Mouse (Mus musculus): ENCODE measurements at regions not wholly inside any gene's neighbourhood (a gene's known extent, or its start where the extent isn't known, plus 50 kb on each side); places are given as distances from the start of the nearest gene placed in this dataset.

DNA sequence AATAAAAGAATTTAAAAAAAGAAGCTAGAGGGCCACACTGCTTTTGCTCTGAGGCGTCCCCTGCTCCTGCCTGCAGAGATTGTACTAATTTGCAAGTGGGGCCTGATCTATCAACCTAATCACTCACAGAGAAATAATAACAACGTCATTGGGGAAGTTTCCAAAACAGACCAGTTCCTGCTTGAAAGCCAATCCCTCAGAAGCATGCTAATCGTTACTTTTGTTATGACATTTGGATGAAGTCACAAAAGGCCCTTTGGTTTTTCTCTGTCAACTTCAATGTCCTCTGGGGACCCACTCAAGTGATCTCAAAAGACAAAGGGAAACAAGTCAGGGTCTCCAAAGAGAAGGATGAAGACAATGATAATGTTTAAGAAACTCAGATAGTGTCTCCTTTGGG, 72.2 kb upstream of the Srd5a3 start:
- peaks cover 5% of the 10 kb centered on the region; the same call in 1 of the 2 replicates for H3K4me1 ChIP-seq (ENCODE audit: control insufficient read depth, insufficient read depth)
- no peaks in the 10 kb centered on the region for H3K9me3 ChIP-seq (replicated peaks; ENCODE audit: control insufficient read depth, low read length)
- no peak overlapping the region for H3K27ac ChIP-seq (ENCODE audit: low read depth)
- ATAC-seq (ENCODE audit: insufficient read depth, low read depth), result no peak
- H3K36me3 ChIP-seq (replicated peaks; ENCODE audit: control insufficient read depth, insufficient read depth, low read length), result no peaks in the 10 kb centered on the region
- H3K27me3 ChIP-seq (ENCODE audit: control insufficient read depth, insufficient read depth, low read length), result no peaks in the 10 kb centered on the region
- no peak overlapping the region for H3K4me2 ChIP-seq (ENCODE audit: low read depth, low read length)
- H3K9ac ChIP-seq (replicated peaks; ENCODE audit: low read depth, low read length), result no peak overlapping the region
- WGBS, result 50% methylated on average over 3 of the region's 3 CpGs
- DNase-seq (ENCODE audit: low spot score), result no peak
- TF ChIP-seq CTCF (IDR thresholded peaks at IDR 0.05; ENCODE audit: low read depth) (no peak), EP300 (IDR thresholded peaks at IDR 0.05; ENCODE audit: low read depth) (no peak)
- no peak overlapping the region for H3K4me3 ChIP-seq (ENCODE audit: low read depth, low read length)

DNA sequence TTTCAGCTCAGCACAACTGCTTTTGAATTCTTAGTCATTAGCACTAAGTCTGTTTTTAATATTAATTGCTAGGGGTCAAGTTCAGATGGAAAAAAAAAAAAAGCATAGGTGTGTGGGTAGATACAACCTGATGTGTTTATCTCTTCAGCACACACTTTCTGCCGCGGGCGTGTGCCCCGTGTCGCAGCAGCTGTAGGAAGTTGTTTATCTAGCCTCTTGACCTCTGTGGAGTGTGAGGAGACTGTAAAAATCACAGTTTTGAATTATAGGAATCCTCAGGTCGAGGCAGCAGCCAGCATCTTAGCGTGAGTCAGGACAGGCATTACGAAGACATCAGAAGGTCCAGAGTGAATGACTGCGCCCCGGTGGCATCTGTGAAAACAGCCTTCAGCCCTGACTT, 72.8 kb upstream of the Srd5a3 start:
- no peak for TF ChIP-seq CTCF (IDR thresholded peaks at IDR 0.05; ENCODE audit: low read depth)
- no peak for TF ChIP-seq EP300 (IDR thresholded peaks at IDR 0.05; ENCODE audit: low read depth)
- no peaks in the 10 kb centered on the region for H3K27me3 ChIP-seq (ENCODE audit: control insufficient read depth, insufficient read depth, low read length)
- H3K9me3 ChIP-seq (replicated peaks; ENCODE audit: control insufficient read depth, low read length), result no peaks in the 10 kb centered on the region
- H3K9ac ChIP-seq (replicated peaks; ENCODE audit: low read depth, low read length), result no peak overlapping the region
- peaks cover 5% of the 10 kb centered on the region; the same call in 1 of the 2 replicates for H3K4me1 ChIP-seq (ENCODE audit: control insufficient read depth, insufficient read depth)
- H3K27ac ChIP-seq (ENCODE audit: low read depth), result no peak overlapping the region
- H3K36me3 ChIP-seq (replicated peaks; ENCODE audit: control insufficient read depth, insufficient read depth, low read length), result no peaks in the 10 kb centered on the region
- no peak for DNase-seq (ENCODE audit: low spot score)
- ATAC-seq (ENCODE audit: insufficient read depth, low read depth), result no peak
- H3K4me3 ChIP-seq (ENCODE audit: low read depth, low read length), result no peak overlapping the region
- WGBS, result 17% methylated on average over 10 of the region's 10 CpGs
- H3K4me2 ChIP-seq (ENCODE audit: low read depth, low read length), result no peak overlapping the region

DNA sequence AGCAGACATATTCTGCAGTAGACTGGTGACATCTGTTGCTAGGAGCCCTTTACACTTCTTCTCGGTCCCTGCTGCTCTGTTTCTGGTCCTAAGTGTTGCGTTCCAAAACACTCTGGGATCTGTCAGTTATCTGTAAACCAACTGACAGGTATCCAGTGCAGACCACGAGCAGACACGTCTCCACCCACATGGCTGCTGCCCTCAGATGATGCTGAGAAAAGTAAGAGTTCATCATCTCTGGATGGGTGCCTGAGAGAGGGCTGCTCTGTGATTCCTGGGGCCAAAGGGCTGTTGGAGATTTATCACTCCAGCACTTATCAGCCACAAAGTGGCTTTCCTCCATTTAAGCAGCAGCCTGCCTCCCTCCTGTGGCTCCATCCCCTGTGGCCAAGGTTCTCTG, 74.3 kb upstream of the Srd5a3 start:
- H3K9me3 ChIP-seq (replicated peaks; ENCODE audit: control insufficient read depth, low read length), result no peaks in the 10 kb centered on the region
- H3K27me3 ChIP-seq (ENCODE audit: control insufficient read depth, insufficient read depth, low read length), result no peaks in the 10 kb centered on the region
- no peak overlapping the region for H3K27ac ChIP-seq (ENCODE audit: low read depth)
- 17% methylated on average over 4 of the region's 4 CpGs for WGBS
- H3K36me3 ChIP-seq (replicated peaks; ENCODE audit: control insufficient read depth, insufficient read depth, low read length), result no peaks in the 10 kb centered on the region
- ATAC-seq (ENCODE audit: insufficient read depth, low read depth), result no peak
- peaks cover 5% of the 10 kb centered on the region; the same call in 1 of the 2 replicates for H3K4me1 ChIP-seq (ENCODE audit: control insufficient read depth, insufficient read depth)
- TF ChIP-seq EP300 (IDR thresholded peaks at IDR 0.05; ENCODE audit: low read depth), result no peak
- TF ChIP-seq CTCF (IDR thresholded peaks at IDR 0.05; ENCODE audit: low read depth), result no peak
- H3K4me2 ChIP-seq (ENCODE audit: low read depth, low read length), result no peak overlapping the region
- no peak for DNase-seq (ENCODE audit: low spot score)
- H3K9ac ChIP-seq (replicated peaks; ENCODE audit: low read depth, low read length), result no peak overlapping the region
- H3K4me3 ChIP-seq (ENCODE audit: low read depth, low read length), result no peak overlapping the region

DNA sequence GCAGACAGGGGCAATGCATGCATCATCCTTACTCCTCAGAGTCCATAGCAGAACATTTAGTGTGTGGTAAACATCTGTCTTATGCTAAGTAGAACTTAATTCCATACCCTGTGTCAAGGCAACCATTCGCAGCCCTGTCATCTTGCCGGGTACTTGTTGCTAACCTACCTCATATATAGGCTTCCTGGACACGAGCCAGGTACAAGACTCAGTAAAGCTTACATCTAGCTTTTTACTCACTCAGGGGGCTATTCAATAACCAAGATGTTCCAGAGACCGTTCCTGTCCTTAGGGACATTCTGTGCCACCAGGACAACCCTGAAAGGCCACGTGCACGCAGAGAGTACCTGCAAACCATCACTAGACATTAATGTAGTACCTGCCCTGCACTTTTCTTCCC, 74.8 kb upstream of the Srd5a3 start:
- TF ChIP-seq CTCF (IDR thresholded peaks at IDR 0.05; ENCODE audit: low read depth) (no peak), EP300 (IDR thresholded peaks at IDR 0.05; ENCODE audit: low read depth) (no peak)

DNA sequence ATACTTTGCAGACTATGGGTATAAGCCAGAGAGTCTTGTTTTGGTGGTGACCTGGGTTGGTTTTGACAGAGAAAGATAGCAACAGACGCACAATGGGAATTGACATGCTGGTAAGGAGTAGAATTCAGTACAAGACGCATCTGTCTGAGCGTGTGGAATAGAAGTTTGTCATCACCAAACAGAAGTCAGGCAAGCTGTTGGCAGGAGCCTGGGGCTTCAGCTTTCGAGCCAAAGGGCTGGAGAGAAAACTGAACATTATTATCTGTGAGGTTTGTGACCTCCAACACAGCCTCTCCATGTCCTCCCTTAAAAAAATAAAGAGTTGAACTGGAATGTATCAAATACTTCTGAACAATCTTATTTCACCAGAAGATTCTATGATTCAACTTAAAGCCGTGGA, 75.4 kb upstream of the Srd5a3 start:
- Histone ChIP-seq H3K4me3 (ENCODE audit: low read depth, low read length) (no peak overlapping the region), H3K27me3 (ENCODE audit: control insufficient read depth, insufficient read depth, low read length) (no peaks in the 10 kb centered on the region), H3K4me2 (ENCODE audit: low read depth, low read length) (no peak overlapping the region), H3K9me3 (replicated peaks; ENCODE audit: control insufficient read depth, low read length) (no peaks in the 10 kb centered on the region), H3K36me3 (replicated peaks; ENCODE audit: control insufficient read depth, insufficient read depth, low read length) (no peaks in the 10 kb centered on the region), H3K27ac (ENCODE audit: low read depth) (no peak overlapping the region), H3K9ac (replicated peaks; ENCODE audit: low read depth, low read length) (no peak overlapping the region), H3K4me1 (ENCODE audit: control insufficient read depth, insufficient read depth) (peaks cover 5% of the 10 kb centered on the region; the same call in 1 of the 2 replicates)
- no peak for ATAC-seq (ENCODE audit: insufficient read depth, low read depth)
- DNase-seq (ENCODE audit: low spot score), result no peak
- WGBS, result 52% methylated on average over 5 of the region's 5 CpGs
- no peak for TF ChIP-seq EP300 (IDR thresholded peaks at IDR 0.05; ENCODE audit: low read depth)
- no peak for TF ChIP-seq CTCF (IDR thresholded peaks at IDR 0.05; ENCODE audit: low read depth)

More for the DNA sequence above, 74.8 kb upstream of the Srd5a3 start:
- Histone ChIP-seq H3K4me3 (ENCODE audit: low read depth, low read length) (no peak overlapping the region), H3K27ac (ENCODE audit: low read depth) (no peak overlapping the region), H3K36me3 (replicated peaks; ENCODE audit: control insufficient read depth, insufficient read depth, low read length) (no peaks in the 10 kb centered on the region), H3K9ac (replicated peaks; ENCODE audit: low read depth, low read length) (no peak overlapping the region), H3K27me3 (ENCODE audit: control insufficient read depth, insufficient read depth, low read length) (no peaks in the 10 kb centered on the region), H3K4me2 (ENCODE audit: low read depth, low read length) (no peak overlapping the region), H3K9me3 (replicated peaks; ENCODE audit: control insufficient read depth, low read length) (no peaks in the 10 kb centered on the region), H3K4me1 (ENCODE audit: control insufficient read depth, insufficient read depth) (peaks cover 5% of the 10 kb centered on the region; the same call in 1 of the 2 replicates)
- DNase-seq (ENCODE audit: low spot score) (no peak), ATAC-seq (ENCODE audit: insufficient read depth, low read depth) (no peak)
- whole genome bisulfite sequencing, result 50% methylated on average over 6 of the region's 6 CpGs

DNA sequence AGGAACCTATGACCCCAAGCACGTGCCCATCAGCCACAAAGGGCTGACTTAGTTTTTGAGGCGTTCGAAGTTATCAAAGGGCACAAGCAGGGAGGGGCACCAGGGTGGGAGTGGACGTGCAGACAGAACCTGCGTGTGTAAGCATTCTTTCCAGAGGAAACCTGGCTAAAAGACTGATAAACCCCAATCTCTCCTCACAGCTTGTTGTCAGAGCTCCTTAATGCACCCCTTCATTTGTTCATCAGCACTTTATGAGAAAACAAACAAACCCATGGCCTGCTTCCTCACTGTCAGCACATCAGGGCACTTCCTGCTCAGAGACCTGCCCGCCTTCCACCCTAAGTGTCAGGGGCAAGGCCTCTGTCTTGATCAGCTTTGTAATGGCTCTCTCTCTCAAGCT, 76.6 kb upstream of the Srd5a3 start:
- 56% methylated on average over 6 of the region's 6 CpGs for WGBS
- DNase-seq (ENCODE audit: low spot score) (no peak), ATAC-seq (ENCODE audit: insufficient read depth, low read depth) (no peak)
- no peak overlapping the region for H3K4me3 ChIP-seq (ENCODE audit: low read depth, low read length)
- no peaks in the 10 kb centered on the region for H3K36me3 ChIP-seq (replicated peaks; ENCODE audit: control insufficient read depth, insufficient read depth, low read length)
- H3K27ac ChIP-seq (ENCODE audit: low read depth), result no peak overlapping the region
- H3K4me2 ChIP-seq (ENCODE audit: low read depth, low read length), result no peak overlapping the region
- peaks cover 5% of the 10 kb centered on the region; the same call in 1 of the 2 replicates for H3K4me1 ChIP-seq (ENCODE audit: control insufficient read depth, insufficient read depth)
- H3K9ac ChIP-seq (replicated peaks; ENCODE audit: low read depth, low read length), result no peak overlapping the region
- no peaks in the 10 kb centered on the region for H3K9me3 ChIP-seq (replicated peaks; ENCODE audit: control insufficient read depth, low read length)
- no peaks in the 10 kb centered on the region for H3K27me3 ChIP-seq (ENCODE audit: control insufficient read depth, insufficient read depth, low read length)
- TF ChIP-seq CTCF (IDR thresholded peaks at IDR 0.05; ENCODE audit: low read depth) (no peak), EP300 (IDR thresholded peaks at IDR 0.05; ENCODE audit: low read depth) (no peak)

All from heart, postnatal 0 days (tissue).